Mouse (Mus musculus) adrenal gland, adult 10 weeks (tissue): ENCODE data around the gene Vmn1r22. TPM values are rescaled to one million over a fixed set of nuclear protein-coding genes. Genes with fewer than 3 reads are reported as not detected.

Source experiments
- polyA plus RNA-seq: library from polyadenylated mRNA; stranded (reverse); fragments of 350-450 nt; fragmentation: Illumina TruSeq; extraction: RNeasy Lipid Tissue Mini Kit (QIAGEN cat#74804); gene quantifications from one replicate; pipeline ENCODE4 v1.2.3, GENCODE M21; 2014; ENCODE audit warnings: low read depth, low replicate concordance

Gene Vmn1r22
- polyA plus RNA-seq, result not detected

DNA sequence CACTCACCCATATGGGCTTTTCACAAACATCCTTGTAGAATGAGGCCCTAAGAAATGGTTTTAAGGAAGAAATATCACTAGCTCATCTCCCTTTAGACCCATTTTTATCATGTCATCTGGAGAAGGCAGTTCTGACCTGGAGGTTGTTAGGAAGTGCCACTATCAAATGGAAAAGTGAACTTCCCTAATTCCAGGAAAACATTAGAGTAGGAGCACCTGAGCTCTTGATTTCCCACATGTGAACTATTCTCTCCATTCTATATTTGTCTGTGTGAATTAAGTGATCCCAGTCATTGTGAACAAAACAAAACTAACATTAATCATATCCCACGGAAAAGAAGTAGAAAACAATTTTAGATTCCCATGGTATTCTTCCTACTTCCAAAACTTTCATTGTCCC, at the start of gene Vmn1r22:
Vmn1r22 (minus strand) TSS at position 101 of the 400 bp plus-strand sequence.

GRCm38 (mm10) chr6:57926738-57927137, 18.9 kb upstream of the Vmn1r22 start, which contains the start of gene Vmn1r23:
Gene Vmn1r23 (minus strand): TSS chr6:57926838.

GRCm38 (mm10) chr6:57850286-57850685, 57.5 kb downstream of the Vmn1r22 start, which contains the start of gene Vmn1r21:
Gene Vmn1r21 (minus strand): TSS chr6:57850343.

Other genes with a start within 250 kb of the Vmn1r22 start
- gene Pyurf, start 215.9 kb downstream of the Vmn1r22 start, polyA plus RNA-seq, result 31.9 TPM
- 26.7 TPM for gene Lancl2, start 205.5 kb downstream of the Vmn1r22 start, polyA plus RNA-seq
- gene Vopp1, start 82.9 kb downstream of the Vmn1r22 start, polyA plus RNA-seq, result 33.6 TPM
- gene Vmn1r21, start 57.7 kb downstream of the Vmn1r22 start, polyA plus RNA-seq, result not detected
- gene Vmn1r23, start 18.8 kb upstream of the Vmn1r22 start, polyA plus RNA-seq, result not detected
- not detected for gene Vmn1r24, start 53.5 kb upstream of the Vmn1r22 start, polyA plus RNA-seq
- gene Vmn1r25, start 72.8 kb upstream of the Vmn1r22 start, polyA plus RNA-seq, result not detected
- gene Vmn1r26, start 107.1 kb upstream of the Vmn1r22 start, polyA plus RNA-seq, result not detected